Mouse (Mus musculus) gonadal fat pad, adult 2 months (tissue): ENCODE data around the gene Rftn1. TPM values are rescaled to one million over a fixed set of nuclear protein-coding genes. Genes with fewer than 3 reads are reported as not detected.

Source experiments
- polyA plus RNA-seq: library from polyadenylated mRNA; depleted of rRNA; stranded (reverse); fragments of >200 nt; gene quantifications from 2 replicates; pipeline ENCODE4 v1.2.3, GENCODE M21; 2012; rRNA removed

Gene Rftn1
- polyA plus RNA-seq, 1 experiment = 15.8 TPM

Other genes with a start within 250 kb of the Rftn1 start
- 0.05 and 0.08 TPM in 2 replicates for gene Dazl, start 103.0 kb upstream of the Rftn1 start, polyA plus RNA-seq